Mouse (Mus musculus) CH12.LX (cell line): ENCODE data around the gene Ldlr.

ENCODE experiments used
- CTCF ChIP-seq, 2 experiments: IDR thresholded peaks in 1 of 2; conservative IDR thresholded peaks in 1 of 2; 2 replicates each; pipeline ENCODE4 v1.5.1; 2011 to 2012; ENCODE audit warnings: low read depth in 2 of 2, low read length in 2 of 2, improper control_type of control experiment in 1 of 2, inconsistent platforms in 1 of 2, mild to moderate bottlenecking in 1 of 2, moderate library complexity in 1 of 2
- E2F4 ChIP-seq: IDR thresholded peaks from 2 replicates; pipeline ENCODE4 v1.6.1; 2011; ENCODE audit warnings: low read depth, low read length, improper control_type of control experiment; ENCODE audit not compliant: insufficient replicate concordance
- EP300 ChIP-seq: IDR thresholded peaks from 2 replicates; pipeline ENCODE4 v1.6.1; 2011; ENCODE audit warnings: low read length, improper control_type of control experiment
- GABPA ChIP-seq: IDR thresholded peaks from 2 replicates; pipeline ENCODE4 v1.6.1; 2012; ENCODE audit warnings: low read depth, low read length, improper control_type of control experiment, inconsistent platforms; ENCODE audit not compliant: insufficient replicate concordance
- HCFC1 ChIP-seq: IDR thresholded peaks from 2 replicates; pipeline ENCODE4 v1.6.1; 2012; ENCODE audit warnings: low read depth, mild to moderate bottlenecking, inconsistent platforms, low read length, improper control_type of control experiment
- MAFK ChIP-seq: IDR thresholded peaks from 2 replicates; pipeline ENCODE4 v1.6.1; 2011; ENCODE audit warnings: low read length, improper control_type of control experiment; ENCODE audit not compliant: insufficient replicate concordance
- MAX ChIP-seq: IDR thresholded peaks from 2 replicates; pipeline ENCODE4 v1.6.1; 2011; ENCODE audit warnings: low read length, improper control_type of control experiment
- MEF2A ChIP-seq: IDR thresholded peaks from 2 replicates; pipeline ENCODE4 v1.6.1; 2014; ENCODE audit warnings: low read depth, mild to moderate bottlenecking, inconsistent platforms, low read length, improper control_type of control experiment, borderline replicate concordance
- POLR2A ChIP-seq: IDR thresholded peaks from 2 replicates; pipeline ENCODE4 v1.6.1; 2011; ENCODE audit warnings: low read depth, mild to moderate bottlenecking, improper control_type of control experiment, low read length
- SMC3 ChIP-seq: IDR thresholded peaks from 2 replicates; pipeline ENCODE4 v1.6.1; 2011; ENCODE audit warnings: low read depth, low read length, improper control_type of control experiment
- USF1 ChIP-seq: IDR thresholded peaks from 2 replicates; pipeline ENCODE4 v1.6.1; 2014; ENCODE audit warnings: low read depth, mild to moderate bottlenecking, inconsistent platforms, low read length, improper control_type of control experiment
- ZKSCAN1 ChIP-seq: IDR thresholded peaks from 2 replicates; pipeline ENCODE4 v1.6.1; 2012; ENCODE audit warnings: low read depth, inconsistent platforms, low read length, improper control_type of control experiment, borderline replicate concordance

GRCm38 (mm10) chr9:21694071-21694470, 29.2 kb upstream of the Ldlr start:
- TF ChIP-seq MAX (no peak), CTCF (conservative IDR thresholded peaks at IDR 0.05 in 1 of 2, IDR thresholded peaks at IDR 0.05 in 1 of 2; ENCODE audit: low read depth in 2 of 2, low read length in 2 of 2) (no peak), EP300 (no peak), HCFC1 (no peak), MAFK (no peak), GABPA (no peak), ZKSCAN1 (no peak), POLR2A (no peak), USF1 (no peak), SMC3 (no peak), MEF2A (no peak), E2F4 (no peak)
